Mouse (Mus musculus) erythroblast, embryonic 14.5 days (primary cell): ENCODE measurements around the gene AC109138.7. TPM values are rescaled to one million over a fixed set of nuclear protein-coding genes. Genes with fewer than 3 reads are reported as not detected.

Experiments used
- H3K27me3 ChIP-seq: 2 replicates; pipeline ENCODE4 v1.6.1; 2012; ENCODE audit warnings: inconsistent platforms; ENCODE audit not compliant: control insufficient read depth
- H3K36me3 ChIP-seq: 2 replicates; pipeline ENCODE4 v1.6.1; 2012; ENCODE audit warnings: mild to moderate bottlenecking, inconsistent platforms; ENCODE audit not compliant: control insufficient read depth
- H3K4me1 ChIP-seq: 2 replicates; pipeline ENCODE4 v1.6.1; 2012; ENCODE audit warnings: inconsistent platforms; ENCODE audit not compliant: control insufficient read depth
- H3K4me3 ChIP-seq: replicated peaks from 2 replicates; pipeline ENCODE3; 2012; ENCODE audit warnings: moderate library complexity, mild to moderate bottlenecking, inconsistent platforms
- H3K9me3 ChIP-seq: 2 replicates; pipeline ENCODE4 v1.6.1; 2012; ENCODE audit warnings: low read length, inconsistent platforms, mixed read lengths; ENCODE audit not compliant: control insufficient read depth
- GATA1 ChIP-seq: IDR thresholded peaks from 2 replicates; pipeline ENCODE4 v1.6.1; 2012; ENCODE audit warnings: low read length, inconsistent platforms, mixed read lengths
- TAL1 ChIP-seq: IDR thresholded peaks from 3 replicates; pipeline ENCODE4 v1.6.1; 2012; ENCODE audit warnings: low read length, inconsistent platforms, mixed read lengths
- polyA plus RNA-seq: library from polyadenylated mRNA; stranded (reverse); fragments of >175 nt; gene quantifications from 2 replicates; pipeline ENCODE4 v1.2.3, GENCODE M21; 2012

Gene AC109138.7
- polyA plus RNA-seq, 1 experiment: not detected

GRCm38 (mm10) chr19:4255583-4256162 is 41.5 kb downstream of the AC109138.7 start:
- peaks cover 3% of the 10 kb centered on the region for H3K9me3 ChIP-seq
- no peaks in the 10 kb centered on the region for H3K36me3 ChIP-seq
- peaks cover 4% of the 10 kb centered on the region; the same call in 1 of the 2 replicates for H3K27me3 ChIP-seq
- no peak overlapping the region for H3K4me3 ChIP-seq
- TF ChIP-seq TAL1 (no peak), GATA1 (no peak)
- H3K4me1 ChIP-seq: peaks cover 18% of the 10 kb centered on the region

- H3K27me3 ChIP-seq: peaks cover 4% of the 10 kb centered on the region; the same call in 1 of the 2 replicates
- H3K4me3 ChIP-seq: peak overlapping the region; percentile 71
- H3K36me3 ChIP-seq: no peaks in the 10 kb centered on the region
- TF ChIP-seq GATA1 (no peak), TAL1 (no peak)
- peaks cover 3% of the 10 kb centered on the region for H3K9me3 ChIP-seq
- peaks cover 18% of the 10 kb centered on the region for H3K4me1 ChIP-seq
These were observed 43.2 kb downstream of the AC109138.7 start for GRCm38 (mm10) chr19:4257216-4257896.

DNA sequence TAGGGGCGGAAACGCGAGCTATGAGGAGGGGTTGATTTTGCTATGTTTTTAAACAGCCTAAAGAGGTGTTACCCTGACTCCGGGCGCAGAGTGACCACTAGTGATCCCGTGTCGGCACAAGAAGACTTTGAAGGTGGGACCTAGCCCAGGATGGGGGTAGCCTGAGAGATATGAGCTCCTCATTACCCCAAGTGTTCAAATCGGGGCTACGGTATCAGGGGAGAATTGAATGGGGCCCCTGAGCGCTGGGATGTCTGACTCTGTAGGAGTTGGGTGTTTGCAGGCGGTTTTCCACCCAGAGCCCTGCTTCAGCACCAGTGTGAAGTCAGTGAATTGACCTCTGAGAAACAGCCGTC is 43.7 kb downstream of the AC109138.7 start:
- Histone ChIP-seq H3K4me3 (peak overlapping the region; percentile 71), H3K36me3 (no peaks in the 10 kb centered on the region), H3K4me1 (peaks cover 18% of the 10 kb centered on the region), H3K9me3 (peaks cover 3% of the 10 kb centered on the region), H3K27me3 (peaks cover 4% of the 10 kb centered on the region; the same call in 1 of the 2 replicates)
- TF ChIP-seq TAL1 (no peak), GATA1 (no peak)

DNA sequence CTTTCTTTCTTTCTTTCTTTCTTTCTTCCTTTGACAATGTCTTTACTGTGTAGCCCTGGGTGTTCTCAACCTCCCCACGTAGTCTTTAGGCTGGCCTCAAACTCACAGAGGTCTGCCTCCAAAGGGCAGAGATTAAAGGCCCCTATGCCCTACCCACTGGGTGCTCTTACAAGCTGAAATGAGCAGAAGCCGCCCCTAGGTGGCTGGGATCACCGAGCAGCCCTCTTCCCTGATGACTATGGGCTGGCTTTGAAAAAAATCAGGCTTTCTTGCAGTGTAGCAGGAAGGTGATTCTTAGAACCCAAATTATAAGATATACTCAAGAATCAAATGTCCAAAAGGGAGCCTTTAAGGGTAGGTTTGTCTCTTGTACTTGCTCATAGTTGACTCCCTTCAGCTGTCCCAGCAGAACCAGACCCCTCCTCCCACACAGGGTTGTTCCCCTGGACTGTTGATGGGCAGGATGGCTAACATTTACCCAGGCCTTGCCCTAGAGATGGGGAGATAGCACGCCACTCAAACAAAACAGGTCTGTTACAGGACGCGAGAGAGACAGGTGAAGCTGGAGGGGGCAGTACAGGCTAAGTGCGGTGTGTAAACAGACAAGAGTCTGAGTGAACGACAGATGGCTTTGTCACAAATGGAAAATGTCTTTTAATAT is 47.0 kb downstream of the AC109138.7 start:
- H3K9me3 ChIP-seq: no peaks in the 10 kb centered on the region
- H3K4me1 ChIP-seq: peaks cover 18% of the 10 kb centered on the region
- no peaks in the 10 kb centered on the region; the same call in 1 of the 2 replicates for H3K27me3 ChIP-seq
- no peak overlapping the region for H3K4me3 ChIP-seq
- no peaks in the 10 kb centered on the region for H3K36me3 ChIP-seq
- TF ChIP-seq GATA1 (no peak), TAL1 (no peak)

DNA sequence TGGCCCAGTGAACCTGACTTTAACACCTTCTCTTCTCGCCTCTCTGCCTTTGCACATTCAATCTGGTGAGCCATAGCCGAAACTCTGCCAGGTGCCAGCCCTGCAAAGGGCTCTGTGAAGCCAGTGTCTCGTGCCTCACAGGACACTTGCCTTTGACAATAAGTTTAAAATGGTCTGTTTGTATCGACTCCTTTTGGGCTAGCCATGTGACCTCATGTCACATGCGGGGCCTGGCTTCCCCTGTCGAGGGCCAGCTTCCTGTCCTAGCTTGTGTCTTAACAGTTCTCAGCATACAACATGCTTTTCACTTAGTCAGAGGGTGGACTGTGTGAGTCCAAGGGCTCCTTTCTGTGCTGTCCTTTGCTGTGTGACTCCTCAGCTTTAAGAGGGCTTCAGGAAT is 48.6 kb downstream of the AC109138.7 start:
- TF ChIP-seq GATA1 (no peak), TAL1 (no peak)
- Histone ChIP-seq H3K27me3 (peaks cover 2% of the 10 kb centered on the region), H3K4me3 (no peak overlapping the region), H3K9me3 (no peaks in the 10 kb centered on the region), H3K36me3 (no peaks in the 10 kb centered on the region), H3K4me1 (peaks cover 6% of the 10 kb centered on the region)

- Histone ChIP-seq H3K4me1 (peaks cover 10% of the 10 kb centered on the region), H3K4me3 (no peak overlapping the region), H3K36me3 (no peaks in the 10 kb centered on the region), H3K9me3 (no peaks in the 10 kb centered on the region), H3K27me3 (peaks cover 11% of the 10 kb centered on the region)
- TF ChIP-seq TAL1 (no peak), GATA1 (no peak)
These were observed 49.5 kb downstream of the AC109138.7 start for GRCm38 (mm10) chr19:4263702-4264101.

GRCm38 (mm10) chr19:4264171-4264780 is 50.1 kb downstream of the AC109138.7 start:
- no peaks in the 10 kb centered on the region for H3K36me3 ChIP-seq
- H3K27me3 ChIP-seq: peaks cover 17% of the 10 kb centered on the region

DNA sequence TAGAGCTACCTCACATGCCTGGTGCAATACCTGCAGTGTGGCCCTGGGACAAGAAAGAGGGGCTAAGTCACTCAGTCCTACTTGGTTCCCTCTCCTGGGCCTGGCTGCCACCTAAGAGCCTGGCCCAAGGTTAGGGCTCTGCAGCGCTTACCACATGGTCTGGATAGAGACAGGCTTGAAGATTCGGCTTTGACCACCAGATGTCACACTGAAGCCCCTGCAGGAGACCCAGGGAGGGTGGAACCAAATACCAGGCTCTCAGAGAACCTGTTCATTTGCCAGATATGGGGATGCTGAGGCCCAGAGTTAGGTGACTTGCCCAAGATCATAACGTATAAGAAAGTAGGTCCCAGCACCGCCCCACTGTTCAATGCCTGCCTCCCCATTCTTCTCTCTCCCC is 51.8 kb downstream of the AC109138.7 start:
- H3K9me3 ChIP-seq: no peaks in the 10 kb centered on the region
- H3K4me1 ChIP-seq: peaks cover 18% of the 10 kb centered on the region
- no peak for TF ChIP-seq GATA1

More at GRCm38 (mm10) chr19:4264171-4264780, 50.1 kb downstream of the AC109138.7 start:
- no peak for TF ChIP-seq GATA1
- no peak for TF ChIP-seq TAL1
- peaks cover 16% of the 10 kb centered on the region for H3K4me1 ChIP-seq
- H3K9me3 ChIP-seq: no peaks in the 10 kb centered on the region
- no peak overlapping the region for H3K4me3 ChIP-seq

More for the DNA sequence above, 51.8 kb downstream of the AC109138.7 start:
- Histone ChIP-seq H3K36me3 (no peaks in the 10 kb centered on the region), H3K4me3 (no peak overlapping the region), H3K27me3 (peaks cover 30% of the 10 kb centered on the region)
